In the genomic region with DNA sequence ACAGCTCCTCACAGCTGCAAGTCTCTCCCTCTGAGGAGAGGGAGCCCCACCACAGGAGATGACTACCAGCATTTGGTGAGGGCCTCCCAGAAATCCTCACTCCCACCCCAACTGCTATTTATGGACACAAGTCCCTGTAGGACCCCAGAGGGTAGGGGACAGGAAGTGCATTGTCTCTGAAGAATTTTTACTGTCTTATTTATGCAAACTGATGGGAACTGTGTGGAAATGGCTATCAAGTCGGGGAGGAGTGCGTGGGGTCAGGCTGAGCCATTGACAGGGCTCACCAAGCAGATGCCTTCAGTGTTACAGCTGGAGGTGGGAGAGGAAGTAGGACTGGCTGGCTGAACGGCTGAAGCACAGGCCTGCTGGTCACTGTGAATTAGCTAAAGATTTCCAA, we compare ENCODE assay signal across 14 mouse cellular contexts. TPM values are rescaled to one million over a fixed set of nuclear protein-coding genes. Genes with fewer than 3 reads are reported as not detected.
DNase-seq lines count a peak whose midpoint lies in the region; ATAC-seq lines count a peak whose summit lies in the region.
"Had no signal": no experiment of that assay in that cellular context is flagged by ENCODE, and none has a peak within 500 bp of the region (broad histone marks: within the 10 kb centered on the region; RNA-seq: fewer than 3 reads in every experiment).

No protein-coding gene starts in this region.

- 78% methylated on average over 3 of the region's 3 CpGs for WGBS in forebrain, embryonic 14.5 days
- 69% methylated on average over 3 of the region's 3 CpGs for WGBS in forebrain, embryonic 11.5 days
- WGBS in midbrain, embryonic 11.5 days, result 66% methylated on average over 3 of the region's 3 CpGs
- WGBS in midbrain, embryonic 10.5 days, result 76% methylated on average over 3 of the region's 3 CpGs
- 44% methylated on average over 3 of the region's 3 CpGs for WGBS in stomach, embryonic 16.5 days

- 0 out of 2 replicates have a peak overlapping the region, but pooled peaks have one; percentile 5 for H3K27ac ChIP-seq in forebrain, embryonic 14.5 days (ENCODE audit: low read depth, low read length)
- no peak overlapping the region for H3K27ac ChIP-seq in forebrain, embryonic 11.5 days (ENCODE audit: low read depth, low read length)
- H3K27ac ChIP-seq in midbrain, embryonic 11.5 days (ENCODE audit: low read depth, low read length), result no peak overlapping the region
- H3K27ac ChIP-seq in midbrain, embryonic 10.5 days (replicated peaks), result no peak overlapping the region
- 0 out of 2 replicates have a peak overlapping the region, but pooled peaks have one; percentile 34 for H3K27ac ChIP-seq in stomach, embryonic 16.5 days (ENCODE audit: low read length)
- H3K27ac ChIP-seq: neural tube, embryonic 13.5 days had no signal

- no peak for DNase-seq in forebrain, embryonic 14.5 days (ENCODE audit: low spot score)
- DNase-seq in forebrain, embryonic 11.5 days (ENCODE audit: low spot score), result no peak
- peak; percentile 39 for DNase-seq in kidney, adult 11 months
- no peak for DNase-seq in kidney, adult 8-10 months
- peak; percentile 60 for DNase-seq in midbrain, embryonic 11.5 days (ENCODE audit: low spot score, missing footprints)
- no peak for DNase-seq in midbrain, embryonic 10.5 days (ENCODE audit: low spot score)
- no peak for DNase-seq in embryo, embryonic 10 days (ENCODE audit: low spot score)
- DNase-seq: cerebellum, adult 11-12 months; forebrain, postnatal 0 days; gastrocnemius, postnatal 10 days; spleen, adult 18-20 months had no signal

- no peaks in the 10 kb centered on the region for H3K4me1 ChIP-seq in forebrain, embryonic 14.5 days (ENCODE audit: control insufficient read depth, insufficient read depth, low read length)
- no peaks in the 10 kb centered on the region for H3K4me1 ChIP-seq in forebrain, embryonic 11.5 days (replicated peaks; ENCODE audit: control insufficient read depth, insufficient read depth, low read length)
- no peaks in the 10 kb centered on the region for H3K4me1 ChIP-seq in midbrain, embryonic 11.5 days (ENCODE audit: control insufficient read depth, insufficient read depth, low read length)
- no peaks in the 10 kb centered on the region for H3K4me1 ChIP-seq in midbrain, embryonic 10.5 days
- H3K4me1 ChIP-seq in stomach, embryonic 16.5 days (ENCODE audit: control insufficient read depth, insufficient read depth, low read length), result no peaks in the 10 kb centered on the region
- H3K4me1 ChIP-seq: neural tube, embryonic 13.5 days had no signal

- H3K9me3 ChIP-seq in forebrain, embryonic 14.5 days (replicated peaks; ENCODE audit: control insufficient read depth, low read length), result no peaks in the 10 kb centered on the region
- no peaks in the 10 kb centered on the region for H3K9me3 ChIP-seq in forebrain, embryonic 11.5 days (ENCODE audit: control insufficient read depth, low read length)
- H3K9me3 ChIP-seq in midbrain, embryonic 11.5 days (ENCODE audit: control insufficient read depth, low read length), result no peaks in the 10 kb centered on the region
- no peaks in the 10 kb centered on the region for H3K9me3 ChIP-seq in midbrain, embryonic 10.5 days (replicated peaks)
- no peaks in the 10 kb centered on the region for H3K9me3 ChIP-seq in stomach, embryonic 16.5 days (replicated peaks; ENCODE audit: control insufficient read depth, low read length)
- H3K9me3 ChIP-seq: neural tube, embryonic 13.5 days had no signal

- H3K4me3 ChIP-seq in forebrain, embryonic 14.5 days (ENCODE audit: low read depth, low read length), result no peak overlapping the region
- no peak overlapping the region for H3K4me3 ChIP-seq in forebrain, embryonic 11.5 days (ENCODE audit: low read depth, low read length)
- no peak overlapping the region for H3K4me3 ChIP-seq in midbrain, embryonic 11.5 days (ENCODE audit: low read depth, low read length)
- H3K4me3 ChIP-seq in midbrain, embryonic 10.5 days, result no peak overlapping the region
- H3K4me3 ChIP-seq in stomach, embryonic 16.5 days (replicated peaks; ENCODE audit: low read length), result no peak overlapping the region
- H3K4me3 ChIP-seq: left cerebral cortex, adult 2 months; neural tube, embryonic 13.5 days had no signal

- H3K4me2 ChIP-seq in forebrain, embryonic 14.5 days (ENCODE audit: low read length), result no peak overlapping the region
- no peak overlapping the region for H3K4me2 ChIP-seq in forebrain, embryonic 11.5 days (ENCODE audit: low read depth, low read length, severe bottlenecking)
- no peak overlapping the region for H3K4me2 ChIP-seq in midbrain, embryonic 11.5 days
- no peak overlapping the region for H3K4me2 ChIP-seq in stomach, embryonic 16.5 days (ENCODE audit: low read depth, low read length)
- H3K4me2 ChIP-seq: neural tube, embryonic 13.5 days had no signal

- no peak for ATAC-seq in forebrain, embryonic 14.5 days
- no peak for ATAC-seq in forebrain, embryonic 11.5 days (replicated peaks; ENCODE audit: low FRiP score)
- no peak for ATAC-seq in midbrain, embryonic 11.5 days (ENCODE audit: low FRiP score)
- no peak for ATAC-seq in stomach, embryonic 16.5 days (ENCODE audit: insufficient read depth, low FRiP score)
- ATAC-seq: forebrain, postnatal 0 days had no signal

- peaks cover 24% of the 10 kb centered on the region for H3K36me3 ChIP-seq in forebrain, embryonic 14.5 days (ENCODE audit: control insufficient read depth, insufficient read depth, low read length)
- H3K36me3 ChIP-seq in forebrain, embryonic 11.5 days (ENCODE audit: control insufficient read depth, insufficient read depth, low read length), result no peaks in the 10 kb centered on the region
- no peaks in the 10 kb centered on the region for H3K36me3 ChIP-seq in midbrain, embryonic 11.5 days (ENCODE audit: control insufficient read depth, insufficient read depth, low read length)
- H3K36me3 ChIP-seq in midbrain, embryonic 10.5 days, result peaks cover 23% of the 10 kb centered on the region
- no peaks in the 10 kb centered on the region for H3K36me3 ChIP-seq in stomach, embryonic 16.5 days (ENCODE audit: control insufficient read depth, insufficient read depth, low read length)

- no peaks in the 10 kb centered on the region for H3K27me3 ChIP-seq in forebrain, embryonic 14.5 days (replicated peaks; ENCODE audit: control insufficient read depth, insufficient read depth, low read length)
- no peaks in the 10 kb centered on the region for H3K27me3 ChIP-seq in forebrain, embryonic 11.5 days (ENCODE audit: control insufficient read depth, insufficient read depth, low read length)
- no peaks in the 10 kb centered on the region for H3K27me3 ChIP-seq in midbrain, embryonic 11.5 days (ENCODE audit: control insufficient read depth, insufficient read depth, low read length)
- H3K27me3 ChIP-seq in midbrain, embryonic 10.5 days (ENCODE audit: low read depth, poor library complexity, severe bottlenecking), result no peaks in the 10 kb centered on the region
- H3K27me3 ChIP-seq in stomach, embryonic 16.5 days (ENCODE audit: control insufficient read depth, insufficient read depth, low read length), result no peaks in the 10 kb centered on the region
- H3K27me3 ChIP-seq: neural tube, embryonic 13.5 days had no signal

- H3K9ac ChIP-seq in forebrain, embryonic 14.5 days (ENCODE audit: low read length), result no peak overlapping the region
- no peak overlapping the region for H3K9ac ChIP-seq in forebrain, embryonic 11.5 days (ENCODE audit: low read length)
- no peak overlapping the region for H3K9ac ChIP-seq in midbrain, embryonic 11.5 days (ENCODE audit: low read length)
- H3K9ac ChIP-seq in stomach, embryonic 16.5 days (ENCODE audit: low read length), result no peak overlapping the region
- H3K9ac ChIP-seq: forebrain, postnatal 0 days; neural tube, embryonic 13.5 days had no signal

RNA-seq across cellular contexts. Expression of gene Bok, which starts 11.9 kb away (rescaled TPM):
- polyA plus RNA-seq in forebrain, embryonic 14.5 days (2014; fragmentation: Nextera tagmentation; extraction: Ambion mirVana), result 83.3 and 87.6 TPM in 2 replicates
- 44.0 and 48.6 TPM in 2 replicates for polyA plus RNA-seq in forebrain, embryonic 11.5 days (2014; fragmentation: Nextera tagmentation; extraction: Ambion mirVana)
- 26.6 and 31.3 TPM in 2 replicates for polyA plus RNA-seq in midbrain, embryonic 11.5 days (2014; fragmentation: Nextera tagmentation; extraction: Ambion mirVana)
- polyA plus RNA-seq in midbrain, embryonic 10.5 days (2016; fragmentation: Nextera tagmentation; extraction: Ambion mirVana), result 42.9 and 43.8 TPM in 2 replicates
- 64.5 and 66.8 TPM in 2 replicates for polyA plus RNA-seq in stomach, embryonic 16.5 days (2015; fragmentation: Nextera tagmentation; extraction: Ambion mirVana)

RNA-seq across cellular contexts. Expression of gene Stk25, which starts 38.9 kb away (rescaled TPM):
- 354 and 364 TPM in 2 replicates for polyA plus RNA-seq in forebrain, embryonic 14.5 days (2014; fragmentation: Nextera tagmentation; extraction: Ambion mirVana)
- polyA plus RNA-seq in forebrain, embryonic 11.5 days (2014; fragmentation: Nextera tagmentation; extraction: Ambion mirVana), result 186 and 206 TPM in 2 replicates
- 187 and 198 TPM in 2 replicates for polyA plus RNA-seq in midbrain, embryonic 11.5 days (2014; fragmentation: Nextera tagmentation; extraction: Ambion mirVana)
- 165 and 198 TPM in 2 replicates for polyA plus RNA-seq in midbrain, embryonic 10.5 days (2016; fragmentation: Nextera tagmentation; extraction: Ambion mirVana)
- 135 and 142 TPM in 2 replicates for polyA plus RNA-seq in stomach, embryonic 16.5 days (2015; fragmentation: Nextera tagmentation; extraction: Ambion mirVana)

RNA-seq across cellular contexts. Expression of gene Atg4b, which starts 54.0 kb away (rescaled TPM):
- polyA plus RNA-seq in forebrain, embryonic 14.5 days (2014; fragmentation: Nextera tagmentation; extraction: Ambion mirVana), result 95.0 and 113 TPM in 2 replicates
- polyA plus RNA-seq in forebrain, embryonic 11.5 days (2014; fragmentation: Nextera tagmentation; extraction: Ambion mirVana), result 89.9 and 93.3 TPM in 2 replicates
- polyA plus RNA-seq in midbrain, embryonic 11.5 days (2014; fragmentation: Nextera tagmentation; extraction: Ambion mirVana), result 94.2 and 103 TPM in 2 replicates
- polyA plus RNA-seq in midbrain, embryonic 10.5 days (2016; fragmentation: Nextera tagmentation; extraction: Ambion mirVana), result 85.6 and 92.4 TPM in 2 replicates
- 68.8 and 71.5 TPM in 2 replicates for polyA plus RNA-seq in stomach, embryonic 16.5 days (2015; fragmentation: Nextera tagmentation; extraction: Ambion mirVana)

RNA-seq across cellular contexts. Expression of gene Thap4, which starts 57.3 kb away (rescaled TPM):
- 38.4 and 44.4 TPM in 2 replicates for polyA plus RNA-seq in forebrain, embryonic 14.5 days (2014; fragmentation: Nextera tagmentation; extraction: Ambion mirVana)
- 36.5 and 37.1 TPM in 2 replicates for polyA plus RNA-seq in forebrain, embryonic 11.5 days (2014; fragmentation: Nextera tagmentation; extraction: Ambion mirVana)
- polyA plus RNA-seq in midbrain, embryonic 11.5 days (2014; fragmentation: Nextera tagmentation; extraction: Ambion mirVana), result 37.5 and 39.8 TPM in 2 replicates
- 47.8 and 49.6 TPM in 2 replicates for polyA plus RNA-seq in midbrain, embryonic 10.5 days (2016; fragmentation: Nextera tagmentation; extraction: Ambion mirVana)
- polyA plus RNA-seq in stomach, embryonic 16.5 days (2015; fragmentation: Nextera tagmentation; extraction: Ambion mirVana), result 42.7 and 51.6 TPM in 2 replicates

Comparison
In these comparisons a context has a peak if more than half of its experiments do, and no peak if none do; other contexts are left out.
1. DNase-seq: peak in kidney, adult 11 months (single experiment) and midbrain, embryonic 11.5 days (single experiment); none in forebrain, embryonic 14.5 days (single experiment), forebrain, embryonic 11.5 days (single experiment), kidney, adult 8-10 months (0 of 2), midbrain, embryonic 10.5 days (single experiment) and embryo, embryonic 10 days (single experiment).
2. H3K27ac ChIP-seq: peak in forebrain, embryonic 14.5 days (single experiment) and stomach, embryonic 16.5 days (single experiment); none in forebrain, embryonic 11.5 days (single experiment), midbrain, embryonic 11.5 days (single experiment) and midbrain, embryonic 10.5 days (single experiment).